Mouse (Mus musculus) WW6 (cell line): ENCODE measurements at regions not wholly inside any gene's neighbourhood (a gene's known extent, or its start where the extent isn't known, plus 50 kb on each side); places are given as distances from the start of the nearest gene placed in this dataset.

ENCODE experiments used
- DNase-seq: peaks from one replicate; pipeline ENCODE4 v3.0.0-alpha.2; 2013; ENCODE audit warnings: low read depth, low spot score

GRCm38 (mm10) chr17:82087141-82087540 is 349.0 kb upstream of the Slc8a1 start:
- no peak for DNase-seq

- DNase-seq = no peak
Measured at GRCm38 (mm10) chr17:82080301-82080700, 342.1 kb upstream of the Slc8a1 start.
